Mouse (Mus musculus) bone marrow macrophage, adult 2 months (primary cell): ENCODE results near the gene Hivep3.

Experiments used
- CTCF ChIP-seq: IDR thresholded peaks from 2 replicates; pipeline ENCODE4 v1.5.1; 2012; ENCODE audit warnings: low read depth, mild to moderate bottlenecking, low read length, moderate library complexity
- POLR2A ChIP-seq: IDR thresholded peaks from 2 replicates; pipeline ENCODE4 v1.6.1; 2012; ENCODE audit warnings: mild to moderate bottlenecking, low read depth, low read length, borderline replicate concordance

DNA sequence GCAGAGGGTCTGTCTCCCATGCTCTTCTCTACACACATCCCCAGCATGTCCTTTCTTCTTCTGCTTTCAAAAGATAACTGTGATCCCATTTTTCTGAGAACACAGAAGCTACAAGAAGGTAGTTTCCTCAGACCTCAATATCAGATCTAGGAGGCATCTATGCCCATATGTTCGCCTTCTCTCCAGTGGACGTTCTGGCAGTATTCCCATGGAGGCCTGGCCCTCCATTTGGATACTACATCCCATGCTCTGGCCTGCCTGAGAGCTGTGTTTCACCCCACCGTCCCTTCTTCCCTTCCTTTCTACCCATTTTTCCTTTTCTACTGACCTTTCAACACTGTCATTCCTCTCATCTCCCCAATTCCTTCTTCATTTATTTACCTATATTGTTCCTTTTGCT is 34.5 kb downstream of the Hivep3 start:
- no peak for TF ChIP-seq CTCF
- TF ChIP-seq POLR2A: no peak
